Mouse (Mus musculus): ENCODE results near the gene Palb2.

Gene Palb2

GRCm38 (mm10) chr7:122132497-122133337 lies at the start of gene Palb2, which contains the start of gene Dctn5:
TSS of gene Palb2 (minus strand) at chr7:122132985.
TSS of gene Dctn5 (plus strand) at chr7:122133041.
- peak; percentile 98 for DNase-seq (ENCODE audit: low read depth, low spot score)

GRCm38 (mm10) chr7:122180720-122181119 lies 47.9 kb upstream of the Palb2 start:
- Histone ChIP-seq H3K27me3 (ENCODE audit: control insufficient read depth, insufficient read depth, low read length, poor library complexity, severe bottlenecking) (no peaks in the 10 kb centered on the region), H3K36me3 (ENCODE audit: control insufficient read depth, insufficient read depth, low read length, poor library complexity, severe bottlenecking) (no peaks in the 10 kb centered on the region)
- no peak for DNase-seq (ENCODE audit: low read depth, low spot score)

More at GRCm38 (mm10) chr7:122132497-122133337, at the start of gene Palb2, which contains the start of gene Dctn5:
- peaks cover 5% of the 10 kb centered on the region; the same call in 1 of the 2 replicates for H3K36me3 ChIP-seq (ENCODE audit: control insufficient read depth, insufficient read depth, low read length, poor library complexity, severe bottlenecking)
- no peaks in the 10 kb centered on the region for H3K27me3 ChIP-seq (ENCODE audit: control insufficient read depth, insufficient read depth, low read length, poor library complexity, severe bottlenecking)

- no peaks in the 10 kb centered on the region for H3K27me3 ChIP-seq (ENCODE audit: control insufficient read depth, insufficient read depth, low read length, poor library complexity, severe bottlenecking)
- H3K36me3 ChIP-seq (ENCODE audit: control insufficient read depth, insufficient read depth, low read length, poor library complexity, severe bottlenecking), result no peaks in the 10 kb centered on the region
- DNase-seq (ENCODE audit: low read depth, low spot score), result no peak
Measured at GRCm38 (mm10) chr7:122171613-122172012, 38.8 kb upstream of the Palb2 start.

GRCm38 (mm10) chr7:122170705-122171104 lies 37.9 kb upstream of the Palb2 start:
- no peak for DNase-seq (ENCODE audit: low read depth, low spot score)
- H3K36me3 ChIP-seq (ENCODE audit: control insufficient read depth, insufficient read depth, low read length, poor library complexity, severe bottlenecking), result no peaks in the 10 kb centered on the region
- no peaks in the 10 kb centered on the region for H3K27me3 ChIP-seq (ENCODE audit: control insufficient read depth, insufficient read depth, low read length, poor library complexity, severe bottlenecking)

- no peak for DNase-seq (ENCODE audit: low read depth, low spot score)
- H3K36me3 ChIP-seq (ENCODE audit: control insufficient read depth, insufficient read depth, low read length, poor library complexity, severe bottlenecking), result no peaks in the 10 kb centered on the region
Measured at GRCm38 (mm10) chr7:122167203-122167602, 34.4 kb upstream of the Palb2 start.

GRCm38 (mm10) chr7:122163766-122164165 lies 31.0 kb upstream of the Palb2 start:
- Histone ChIP-seq H3K36me3 (ENCODE audit: control insufficient read depth, insufficient read depth, low read length, poor library complexity, severe bottlenecking) (no peaks in the 10 kb centered on the region), H3K27me3 (ENCODE audit: control insufficient read depth, insufficient read depth, low read length, poor library complexity, severe bottlenecking) (no peaks in the 10 kb centered on the region)
- DNase-seq (ENCODE audit: low read depth, low spot score), result no peak

More at GRCm38 (mm10) chr7:122167203-122167602, 34.4 kb upstream of the Palb2 start:
- no peaks in the 10 kb centered on the region for H3K27me3 ChIP-seq (ENCODE audit: control insufficient read depth, insufficient read depth, low read length, poor library complexity, severe bottlenecking)

GRCm38 (mm10) chr7:122160037-122160436 lies 27.3 kb upstream of the Palb2 start:
- Histone ChIP-seq H3K36me3 (ENCODE audit: control insufficient read depth, insufficient read depth, low read length, poor library complexity, severe bottlenecking) (no peaks in the 10 kb centered on the region), H3K27me3 (ENCODE audit: control insufficient read depth, insufficient read depth, low read length, poor library complexity, severe bottlenecking) (no peaks in the 10 kb centered on the region)
- DNase-seq (ENCODE audit: low read depth, low spot score), result no peak

- no peaks in the 10 kb centered on the region for H3K27me3 ChIP-seq (ENCODE audit: control insufficient read depth, insufficient read depth, low read length, poor library complexity, severe bottlenecking)
- no peaks in the 10 kb centered on the region for H3K36me3 ChIP-seq (ENCODE audit: control insufficient read depth, insufficient read depth, low read length, poor library complexity, severe bottlenecking)
- peak; percentile 72 for DNase-seq (ENCODE audit: low read depth, low spot score)
Measured at GRCm38 (mm10) chr7:122158915-122159902, 26.4 kb upstream of the Palb2 start, which contains the start of gene Plk1. TSS of gene Plk1 (plus strand) at chr7:122159439.

- DNase-seq (ENCODE audit: low read depth, low spot score), result no peak
- Histone ChIP-seq H3K36me3 (ENCODE audit: control insufficient read depth, insufficient read depth, low read length, poor library complexity, severe bottlenecking) (peaks cover 1% of the 10 kb centered on the region; the same call in 1 of the 2 replicates), H3K27me3 (ENCODE audit: control insufficient read depth, insufficient read depth, low read length, poor library complexity, severe bottlenecking) (no peaks in the 10 kb centered on the region; the same call in 1 of the 2 replicates)
Measured at GRCm38 (mm10) chr7:122158488-122158887, 25.7 kb upstream of the Palb2 start.

GRCm38 (mm10) chr7:122152473-122152872 lies 19.7 kb upstream of the Palb2 start:
- Histone ChIP-seq H3K36me3 (ENCODE audit: control insufficient read depth, insufficient read depth, low read length, poor library complexity, severe bottlenecking) (peaks cover 15% of the 10 kb centered on the region), H3K27me3 (ENCODE audit: control insufficient read depth, insufficient read depth, low read length, poor library complexity, severe bottlenecking) (no peaks in the 10 kb centered on the region; the same call in 1 of the 2 replicates)
- DNase-seq (ENCODE audit: low read depth, low spot score), result no peak

- no peak for DNase-seq (ENCODE audit: low read depth, low spot score)
- H3K27me3 ChIP-seq (ENCODE audit: control insufficient read depth, insufficient read depth, low read length, poor library complexity, severe bottlenecking), result no peaks in the 10 kb centered on the region
- H3K36me3 ChIP-seq (ENCODE audit: control insufficient read depth, insufficient read depth, low read length, poor library complexity, severe bottlenecking), result peaks cover 22% of the 10 kb centered on the region; the same call in 1 of the 2 replicates
Measured at GRCm38 (mm10) chr7:122140991-122141390, 8.2 kb upstream of the Palb2 start.

- H3K36me3 ChIP-seq (ENCODE audit: control insufficient read depth, insufficient read depth, low read length, poor library complexity, severe bottlenecking), result peaks cover 12% of the 10 kb centered on the region; the same call in 1 of the 2 replicates
- DNase-seq (ENCODE audit: low read depth, low spot score), result no peak
- no peaks in the 10 kb centered on the region for H3K27me3 ChIP-seq (ENCODE audit: control insufficient read depth, insufficient read depth, low read length, poor library complexity, severe bottlenecking)
Measured at GRCm38 (mm10) chr7:122138190-122138589, 5.4 kb upstream of the Palb2 start.

- Histone ChIP-seq H3K36me3 (ENCODE audit: control insufficient read depth, insufficient read depth, low read length, poor library complexity, severe bottlenecking) (peaks cover 12% of the 10 kb centered on the region; the same call in 1 of the 2 replicates), H3K27me3 (ENCODE audit: control insufficient read depth, insufficient read depth, low read length, poor library complexity, severe bottlenecking) (no peaks in the 10 kb centered on the region)
- no peak for DNase-seq (ENCODE audit: low read depth, low spot score)
Measured at GRCm38 (mm10) chr7:122137071-122137470, 4.3 kb upstream of the Palb2 start.

- peaks cover 10% of the 10 kb centered on the region; the same call in 1 of the 2 replicates for H3K36me3 ChIP-seq (ENCODE audit: control insufficient read depth, insufficient read depth, low read length, poor library complexity, severe bottlenecking)
- no peaks in the 10 kb centered on the region for H3K27me3 ChIP-seq (ENCODE audit: control insufficient read depth, insufficient read depth, low read length, poor library complexity, severe bottlenecking)
- peak; percentile 53 for DNase-seq (ENCODE audit: low read depth, low spot score)
Measured at GRCm38 (mm10) chr7:122135070-122135469, 2.3 kb upstream of the Palb2 start.

Measured in splenic B cell, adult 2 months (primary cell).